Mouse (Mus musculus) cerebellum, adult 2 months (tissue): Measurements from ENCODE around the gene Zfp593.

Experiments
- CTCF ChIP-seq: fragments of 200-500 bp; IDR thresholded peaks from 2 replicates; pipeline ENCODE4 v1.5.1; 2011; ENCODE audit warnings: low read depth, mild to moderate bottlenecking, control low read depth, low read length, moderate library complexity, borderline replicate concordance; ENCODE audit not compliant: insufficient read depth
- POLR2A ChIP-seq: fragments of 200-500 bp; IDR thresholded peaks from 2 replicates; pipeline ENCODE4 v1.6.1; 2011; ENCODE audit warnings: low read length, control low read depth, borderline replicate concordance; ENCODE audit not compliant: insufficient read depth

DNA sequence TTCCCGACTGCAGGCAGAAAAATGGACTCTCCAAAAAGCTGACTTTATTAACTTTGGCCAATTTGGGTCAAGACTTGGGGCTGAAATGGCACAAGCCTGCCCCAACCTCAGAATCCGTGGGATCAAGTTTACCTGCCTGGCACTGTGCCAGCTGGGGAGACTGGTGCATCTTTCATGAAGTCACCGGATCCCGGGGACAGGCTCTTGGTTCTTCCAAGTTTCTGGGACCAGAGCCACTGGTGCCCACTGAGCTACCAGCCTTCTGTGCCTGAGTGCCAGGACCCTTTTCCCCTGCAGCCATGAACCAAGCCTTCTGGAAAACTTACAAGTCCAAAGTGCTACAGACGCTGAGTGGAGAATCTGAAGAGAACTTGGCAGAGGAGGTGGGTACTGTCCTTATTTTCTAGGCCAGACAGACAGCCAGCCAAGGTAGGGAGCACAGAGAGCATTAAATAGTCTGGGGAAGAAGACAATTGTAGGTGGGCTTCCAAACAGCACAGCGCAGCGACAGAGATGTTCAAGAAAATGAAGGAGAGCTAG is 1.4 kb upstream of the Zfp593 start, which contains the start of gene Gm30191:
- no peak for TF ChIP-seq POLR2A
- TF ChIP-seq CTCF, result no peak
